Mouse (Mus musculus) c-Kit-positive CD71-negative TER-119-negative erythroid progenitor cells, embryonic 14.5 days (primary cell): ENCODE measurements around the gene B430305J03Rik.

Experiments used
- DNase-seq: peaks from one replicate; pipeline ENCODE4 v3.0.0-alpha.2; 2013; ENCODE audit warnings: low read depth

B430305J03Rik gene

GRCm38 (mm10) chr3:61348036-61348614, 17.6 kb downstream of the B430305J03Rik start:
- no peak for DNase-seq

- no peak for DNase-seq
Observed at GRCm38 (mm10) chr3:61345636-61346035, 20.1 kb downstream of the B430305J03Rik start.

- DNase-seq = no peak
Observed at GRCm38 (mm10) chr3:61344031-61344430, 21.7 kb downstream of the B430305J03Rik start.

- no peak for DNase-seq
Observed at GRCm38 (mm10) chr3:61340321-61340720, 25.4 kb downstream of the B430305J03Rik start.

- DNase-seq = no peak
Observed at GRCm38 (mm10) chr3:61337230-61337629, 28.5 kb downstream of the B430305J03Rik start.

GRCm38 (mm10) chr3:61336205-61336604, 29.5 kb downstream of the B430305J03Rik start:
- DNase-seq = no peak

- peak; percentile 19 for DNase-seq
Observed at GRCm38 (mm10) chr3:61321632-61322031, 44.1 kb downstream of the B430305J03Rik start.

- no peak for DNase-seq
Observed at GRCm38 (mm10) chr3:61320031-61320430, 45.7 kb downstream of the B430305J03Rik start.

GRCm38 (mm10) chr3:61315002-61315401, 50.7 kb downstream of the B430305J03Rik start:
- no peak for DNase-seq
